Mouse (Mus musculus) olfactory bulb, adult 2 months (tissue): Measurements from ENCODE around the gene Ctnna3.

ENCODE experiments used
- CTCF ChIP-seq: fragments of 200-500 bp; IDR thresholded peaks from 2 replicates; pipeline ENCODE4 v1.5.1; 2012; ENCODE audit warnings: low read depth, mild to moderate bottlenecking, low read length, moderate library complexity; ENCODE audit not compliant: insufficient read depth
- POLR2A ChIP-seq: fragments of 200-500 bp; IDR thresholded peaks from 2 replicates; pipeline ENCODE4 v1.6.1; 2012; ENCODE audit warnings: mild to moderate bottlenecking, low read depth, low read length, moderate library complexity; ENCODE audit not compliant: insufficient read depth

DNA sequence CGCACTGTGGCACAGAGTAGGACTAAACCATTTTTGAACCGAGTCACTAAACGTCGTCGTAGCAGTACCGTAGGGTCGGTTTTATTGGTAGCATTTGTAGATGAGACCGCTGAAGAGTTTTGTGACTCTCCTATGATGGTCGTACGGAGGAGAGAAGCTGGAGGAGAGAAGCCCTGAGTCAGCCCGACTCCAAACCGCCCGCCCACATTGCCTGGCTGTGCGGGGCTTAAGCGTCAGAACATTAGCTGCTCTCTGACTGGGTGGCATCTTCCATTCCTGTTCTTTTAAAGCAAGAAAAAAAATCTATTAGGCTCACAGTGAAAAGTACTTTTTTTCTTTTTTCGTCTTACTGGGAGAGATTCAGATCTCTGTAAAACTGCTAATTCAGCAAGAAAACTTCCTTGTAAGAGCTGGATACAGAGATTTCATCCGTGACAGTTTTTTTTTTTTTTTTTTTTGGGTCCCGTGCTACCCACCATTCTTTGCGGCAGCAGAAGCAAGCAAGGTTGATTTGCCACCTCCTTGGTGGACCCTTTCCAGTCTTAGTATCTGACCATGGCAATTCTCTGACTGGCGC is 154.0 kb downstream of the Ctnna3 start:
- no peak for TF ChIP-seq CTCF
- no peak for TF ChIP-seq POLR2A
